Mouse (Mus musculus): ENCODE measurements around the gene Flii. TPM values are rescaled to one million over a fixed set of nuclear protein-coding genes. Genes with fewer than 3 reads are reported as not detected.

Flii gene
- polyA plus RNA-seq, 1 experiment from 2014 or later: 80.0 TPM

GRCm38 (mm10) chr11:60698806-60699523 is 28.1 kb downstream of the Flii start:
- H3K36me3 ChIP-seq: peaks cover 26% of the 10 kb centered on the region
- no peaks in the 10 kb centered on the region for H3K9me3 ChIP-seq
- peaks cover 50% of the 10 kb centered on the region for H3K4me1 ChIP-seq (replicated peaks)
- H3K27me3 ChIP-seq (ENCODE audit: insufficient read depth, poor library complexity, severe bottlenecking): no peaks in the 10 kb centered on the region
- DNase-seq (ENCODE audit: low spot score): peak; percentile 91
- WGBS: 2% methylated on average over 22 of the region's 22 CpGs
- peak overlapping the region; percentile 88 for H3K4me3 ChIP-seq
- H3K27ac ChIP-seq: peak overlapping the region; percentile 98

- Histone ChIP-seq H3K27ac (peak overlapping the region; percentile 98), H3K27me3 (ENCODE audit: insufficient read depth, poor library complexity, severe bottlenecking) (no peaks in the 10 kb centered on the region), H3K36me3 (peaks cover 12% of the 10 kb centered on the region), H3K4me1 (replicated peaks) (peaks cover 36% of the 10 kb centered on the region), H3K9me3 (no peaks in the 10 kb centered on the region), H3K4me3 (no peak overlapping the region)
- no peak for DNase-seq (ENCODE audit: low spot score)
- WGBS: 63% methylated on average over 2 of the region's 2 CpGs
Measured at GRCm38 (mm10) chr11:60697561-60697960, 29.5 kb downstream of the Flii start.

GRCm38 (mm10) chr11:60696165-60696564 is 30.9 kb downstream of the Flii start:
- no peaks in the 10 kb centered on the region for H3K9me3 ChIP-seq

More at GRCm38 (mm10) chr11:60696165-60696564, 30.9 kb downstream of the Flii start:
- Histone ChIP-seq H3K27ac (no peak overlapping the region), H3K27me3 (ENCODE audit: insufficient read depth, poor library complexity, severe bottlenecking) (no peaks in the 10 kb centered on the region), H3K4me3 (no peak overlapping the region), H3K36me3 (no peaks in the 10 kb centered on the region), H3K4me1 (replicated peaks) (peaks cover 23% of the 10 kb centered on the region)
- 67% methylated on average over 1 of the region's 1 CpGs for WGBS
- no peak for DNase-seq (ENCODE audit: low spot score)

Other genes with a start within 250 kb of the Flii start
- gene Alkbh5, start 190.9 kb downstream of the Flii start, polyA plus RNA-seq (2016; fragmentation: Nextera tagmentation; extraction: Ambion mirVana): 31.9 and 33.8 TPM in 2 replicates
- 144 and 152 TPM in 2 replicates for gene Llgl1, start 27.5 kb downstream of the Flii start, polyA plus RNA-seq (2016; fragmentation: Nextera tagmentation; extraction: Ambion mirVana)
- gene Mief2, start 1.1 kb upstream of the Flii start, polyA plus RNA-seq (2016; fragmentation: Nextera tagmentation; extraction: Ambion mirVana): 14.8 and 16.9 TPM in 2 replicates
- gene Top3a, start 50.1 kb upstream of the Flii start, polyA plus RNA-seq (2016; fragmentation: Nextera tagmentation; extraction: Ambion mirVana): 17.8 and 24.3 TPM in 2 replicates
- 6.9 and 8.4 TPM in 2 replicates for gene Smcr8, start 50.3 kb upstream of the Flii start, polyA plus RNA-seq (2016; fragmentation: Nextera tagmentation; extraction: Ambion mirVana)
- gene Shmt1, start 84.5 kb upstream of the Flii start, polyA plus RNA-seq (2016; fragmentation: Nextera tagmentation; extraction: Ambion mirVana): 60.0 and 78.6 TPM in 2 replicates
- 31.4 and 33.0 TPM in 2 replicates for gene Dhrs7b, start 103.4 kb upstream of the Flii start, polyA plus RNA-seq (2016; fragmentation: Nextera tagmentation; extraction: Ambion mirVana)
- 68.7 and 75.6 TPM in 2 replicates for gene Tmem11, start 152.0 kb upstream of the Flii start, polyA plus RNA-seq (2016; fragmentation: Nextera tagmentation; extraction: Ambion mirVana)
- gene Natd1, start 187.5 kb upstream of the Flii start, polyA plus RNA-seq (2016; fragmentation: Nextera tagmentation; extraction: Ambion mirVana): 22.1 and 26.3 TPM in 2 replicates
- gene Map2k3, start 204.8 kb upstream of the Flii start, polyA plus RNA-seq (2016; fragmentation: Nextera tagmentation; extraction: Ambion mirVana): 55.9 and 67.5 TPM in 2 replicates

Measured in hindbrain, embryonic 10.5 days (tissue).